Mouse (Mus musculus) neutrophil, adult 65 days (primary cell): ENCODE data around the gene Cdk17. TPM values are rescaled to one million over a fixed set of nuclear protein-coding genes. Genes with fewer than 3 reads are reported as not detected.

Source experiments
- total RNA-seq: library from RNA; stranded (reverse); gene quantifications from 2 replicates; pipeline ENCODE4 v1.2.4, GENCODE M21; 2023

Cdk17 gene
- total RNA-seq = 51.9 and 61.4 TPM in 2 replicates

GRCm38 (mm10) chr10:93160807-93161510, at the start of gene Cdk17:
Gene Cdk17 (plus strand): TSS chr10:93160875.

GRCm38 (mm10) chr10:93310721-93311411, 150.2 kb downstream of the Cdk17 start, which contains the start of gene Elk3:
Gene Elk3 (minus strand): TSS chr10:93311135.

Other genes with a start within 250 kb of the Cdk17 start
- gene Cfap54, start 79.3 kb upstream of the Cdk17 start, total RNA-seq = 2.6 and 5.3 TPM in 2 replicates
- 13.4 and 19.1 TPM in 2 replicates for gene Elk3, start 150.3 kb downstream of the Cdk17 start, total RNA-seq